Mouse (Mus musculus) forebrain, embryonic 16.5 days (tissue): ENCODE results near the gene Drc7. TPM values are rescaled to one million over a fixed set of nuclear protein-coding genes. Genes with fewer than 3 reads are reported as not detected.
A peak's percentile ranks its signal among the peaks of the same experiment; 100 is the strongest.

Experiments
- ATAC-seq: fragments of 200-750 bp; cut with Nextera tagmentation; 2 replicates; pipeline ENCODE4 v1.8.0; 2017; ENCODE audit warnings: mild to moderate bottlenecking, moderate library complexity
- H3K27ac ChIP-seq: fragments of 300-500 bp; sonication (generic); 2 replicates; pipeline ENCODE4 v1.5.1; 2014; ENCODE audit warnings: low read length, control low read depth
- H3K27me3 ChIP-seq: fragments of 300-500 bp; sonication (generic); replicated peaks from 2 replicates; pipeline ENCODE4 v1.6.1; 2014; ENCODE audit warnings: low read length; ENCODE audit not compliant: control insufficient read depth, insufficient read depth
- H3K36me3 ChIP-seq: fragments of 300-500 bp; sonication (generic); 2 replicates; pipeline ENCODE4 v1.6.1; 2014; ENCODE audit not compliant: control insufficient read depth, insufficient read depth
- H3K4me1 ChIP-seq: fragments of 300-500 bp; sonication (generic); replicated peaks from 2 replicates; pipeline ENCODE4 v1.6.1; 2014; ENCODE audit warnings: low read length; ENCODE audit not compliant: control insufficient read depth, insufficient read depth
- H3K4me2 ChIP-seq: fragments of 300-500 bp; sonication (generic); 2 replicates; pipeline ENCODE4 v1.6.1; 2014; ENCODE audit warnings: mild to moderate bottlenecking, low read length, control low read depth
- H3K4me3 ChIP-seq: fragments of 300-500 bp; sonication (generic); replicated peaks from 2 replicates; pipeline ENCODE4 v1.5.1; 2014; ENCODE audit warnings: mild to moderate bottlenecking, low read length, control low read depth
- H3K9ac ChIP-seq: fragments of 300-500 bp; sonication (generic); replicated peaks from 2 replicates; pipeline ENCODE4 v1.6.1; 2014; ENCODE audit warnings: low read depth, low read length, control low read depth
- H3K9me3 ChIP-seq: fragments of 300-500 bp; sonication (generic); 2 replicates; pipeline ENCODE4 v1.6.1; 2016; ENCODE audit warnings: low read length; ENCODE audit not compliant: control insufficient read depth
- WGBS: fragments of 180-500 bp; shearing (Covaris S2); extraction: QIAGEN DNeasy Blood & Tissue Kit; methylation state at CpG from one replicate; pipeline ENCODE4 v1.1.7; 2014; 5-methylcytosine and 5-hydroxymethylcytosine counted together
- polyA plus RNA-seq: library from polyadenylated mRNA; unstranded; fragments of >200 nt; fragmentation: Nextera tagmentation; extraction: Ambion mirVana; gene quantifications from 2 replicates; pipeline ENCODE4 v1.2.1, GENCODE M21; 2015

Drc7 gene
- polyA plus RNA-seq, 1 experiment from 2014 or later: 1.3 TPM

DNA sequence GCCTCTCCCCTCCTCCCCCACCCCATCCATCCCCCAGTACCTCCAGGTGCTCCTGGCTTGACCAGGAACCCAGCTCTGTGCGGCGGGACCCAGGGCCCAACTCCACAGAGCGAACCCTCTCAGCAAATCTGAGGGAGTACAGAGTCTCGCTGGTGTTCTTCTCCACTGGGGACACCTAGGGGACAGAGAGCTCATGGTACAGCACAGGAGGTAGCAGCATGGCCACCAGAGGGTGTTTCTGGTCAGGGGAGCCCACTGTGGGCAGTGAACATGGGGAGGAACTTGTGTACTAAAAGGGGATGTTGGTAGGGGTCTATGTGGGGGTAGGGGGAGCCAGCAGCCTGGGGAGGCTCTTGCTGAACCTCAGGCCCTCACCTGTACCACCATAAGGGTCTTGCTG lies 47.1 kb downstream of the Drc7 start:
- Histone ChIP-seq H3K4me2 (no peak overlapping the region), H3K4me3 (no peak overlapping the region), H3K9ac (no peak overlapping the region), H3K36me3 (peaks cover 13% of the 10 kb centered on the region), H3K27ac (no peak overlapping the region), H3K4me1 (no peaks in the 10 kb centered on the region), H3K27me3 (no peaks in the 10 kb centered on the region), H3K9me3 (no peaks in the 10 kb centered on the region)
- WGBS: 73% methylated on average over 4 of the region's 4 CpGs
- 0 out of 2 replicates have a peak, but pooled peaks have one; percentile 21 for ATAC-seq

DNA sequence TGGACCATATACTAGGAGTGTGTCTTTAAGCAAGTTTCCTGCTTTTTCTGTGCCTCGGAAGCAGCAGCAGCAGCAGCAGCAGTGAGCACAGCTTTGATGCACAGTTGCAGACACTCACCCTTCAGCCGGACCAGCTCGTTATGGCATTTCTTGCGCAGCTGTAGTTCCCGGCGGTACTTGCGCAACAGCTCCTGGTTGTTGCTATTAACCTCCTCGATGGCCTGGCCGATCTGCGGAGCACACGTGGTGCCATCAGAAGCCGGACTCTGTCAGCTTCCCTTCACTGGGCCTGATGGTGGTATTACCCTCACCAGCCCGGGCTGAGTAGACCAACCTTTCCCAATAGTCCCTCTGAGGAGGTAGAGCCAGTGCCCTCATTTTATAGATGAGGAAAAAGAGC lies 52.4 kb downstream of the Drc7 start:
- Histone ChIP-seq H3K4me2 (no peak overlapping the region), H3K9ac (no peak overlapping the region), H3K4me3 (no peak overlapping the region), H3K36me3 (0 out of 2 replicates have a peak, but pooled peaks cover 2% of the 10 kb centered on the region), H3K4me1 (no peaks in the 10 kb centered on the region), H3K9me3 (no peaks in the 10 kb centered on the region), H3K27ac (no peak overlapping the region), H3K27me3 (no peaks in the 10 kb centered on the region)
- no peak for ATAC-seq
- WGBS: 86% methylated on average over 13 of the region's 13 CpGs

DNA sequence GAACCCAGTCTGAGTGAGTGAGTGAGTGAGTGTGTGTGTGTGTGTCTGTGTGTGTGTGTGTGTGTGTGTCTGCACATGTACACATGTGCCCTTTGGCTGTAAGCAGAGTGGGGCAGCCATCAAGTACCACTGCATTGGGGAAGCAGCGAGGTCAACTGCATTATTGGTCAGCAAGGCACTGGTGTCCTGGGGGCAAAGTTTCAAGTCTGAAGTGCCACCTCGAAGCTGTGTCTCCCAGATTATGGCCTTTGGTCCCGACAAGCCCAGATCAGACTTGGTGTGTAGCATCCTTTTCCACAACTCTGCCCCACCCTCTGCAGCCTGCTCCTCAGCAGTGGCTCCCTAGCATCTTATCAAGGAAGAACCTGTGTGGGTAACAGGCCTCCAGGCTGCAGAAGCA lies 57.7 kb downstream of the Drc7 start:
- H3K36me3 ChIP-seq: no peaks in the 10 kb centered on the region
- no peaks in the 10 kb centered on the region for H3K27me3 ChIP-seq
- H3K4me3 ChIP-seq: no peak overlapping the region
- H3K27ac ChIP-seq: no peak overlapping the region
- no peaks in the 10 kb centered on the region for H3K9me3 ChIP-seq
- no peak overlapping the region for H3K4me2 ChIP-seq
- 90% methylated on average over 3 of the region's 3 CpGs for WGBS
- H3K9ac ChIP-seq: no peak overlapping the region
- ATAC-seq: no peak
- no peaks in the 10 kb centered on the region for H3K4me1 ChIP-seq

- Histone ChIP-seq H3K9me3 (no peaks in the 10 kb centered on the region), H3K36me3 (no peaks in the 10 kb centered on the region), H3K9ac (no peak overlapping the region), H3K27ac (no peak overlapping the region), H3K4me2 (no peak overlapping the region), H3K27me3 (no peaks in the 10 kb centered on the region), H3K4me1 (no peaks in the 10 kb centered on the region), H3K4me3 (no peak overlapping the region)
- 87% methylated on average over 4 of the region's 4 CpGs for WGBS
- ATAC-seq: no peak
These were observed 58.2 kb downstream of the Drc7 start for GRCm38 (mm10) chr8:95113108-95113507.

GRCm38 (mm10) chr8:95113750-95114149 lies 58.8 kb downstream of the Drc7 start:
- ATAC-seq: peak; percentile 59

DNA sequence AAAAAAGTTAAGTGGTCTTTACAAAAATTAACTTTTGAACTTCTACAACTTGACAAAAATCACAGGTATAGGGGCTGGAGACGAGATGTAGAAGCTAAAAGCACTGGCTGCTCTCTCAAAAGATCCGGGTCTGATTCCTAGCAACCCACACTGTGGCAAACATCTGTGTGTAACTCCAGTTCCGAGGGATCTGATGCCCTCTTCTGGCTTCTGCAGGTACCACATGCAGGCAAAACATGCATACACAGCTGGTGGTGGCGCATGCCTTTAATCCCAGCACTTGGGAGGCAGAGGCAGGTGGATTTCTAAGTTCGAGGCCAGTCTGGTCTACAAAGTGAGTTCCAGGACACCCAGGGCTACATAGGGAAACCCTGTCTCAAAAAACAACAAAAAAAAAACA lies 68.6 kb downstream of the Drc7 start:
- Histone ChIP-seq H3K4me1 (no peaks in the 10 kb centered on the region), H3K36me3 (no peaks in the 10 kb centered on the region), H3K4me3 (no peak overlapping the region), H3K4me2 (no peak overlapping the region), H3K9me3 (no peaks in the 10 kb centered on the region), H3K9ac (no peak overlapping the region), H3K27me3 (no peaks in the 10 kb centered on the region), H3K27ac (no peak overlapping the region)
- 89% methylated on average over 5 of the region's 5 CpGs for WGBS
- no peak for ATAC-seq

More at GRCm38 (mm10) chr8:95113750-95114149, 58.8 kb downstream of the Drc7 start:
- Histone ChIP-seq H3K9me3 (no peaks in the 10 kb centered on the region), H3K36me3 (no peaks in the 10 kb centered on the region), H3K4me2 (no peak overlapping the region), H3K27me3 (no peaks in the 10 kb centered on the region), H3K27ac (no peak overlapping the region), H3K4me1 (no peaks in the 10 kb centered on the region), H3K9ac (no peak overlapping the region), H3K4me3 (no peak overlapping the region)
- WGBS: 73% methylated on average over 3 of the region's 3 CpGs

DNA sequence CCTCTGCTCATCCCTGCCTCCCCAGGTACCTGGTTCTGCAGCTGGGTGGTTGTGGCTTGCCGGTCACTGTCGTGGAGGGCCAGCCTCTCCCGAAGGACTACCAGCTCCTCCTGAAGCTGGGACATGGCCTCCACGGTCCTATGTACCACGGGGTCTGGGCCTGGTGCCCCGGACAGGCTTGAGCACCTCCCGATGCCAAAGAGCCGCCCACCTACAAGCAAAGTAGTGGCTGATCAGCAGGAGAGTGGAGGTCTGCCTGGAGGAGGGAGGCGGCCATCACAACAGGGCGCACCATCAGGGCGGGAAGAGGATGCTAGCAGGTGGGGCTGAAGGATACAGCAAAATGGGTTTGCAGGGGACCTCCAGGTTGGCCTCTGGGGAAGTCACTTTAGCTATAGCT lies 71.6 kb downstream of the Drc7 start:
- no peak for ATAC-seq
- Histone ChIP-seq H3K27ac (no peak overlapping the region), H3K4me3 (no peak overlapping the region), H3K27me3 (no peaks in the 10 kb centered on the region), H3K4me2 (no peak overlapping the region), H3K9ac (no peak overlapping the region), H3K36me3 (no peaks in the 10 kb centered on the region), H3K9me3 (no peaks in the 10 kb centered on the region), H3K4me1 (no peaks in the 10 kb centered on the region)
- WGBS: 91% methylated on average over 11 of the region's 11 CpGs

DNA sequence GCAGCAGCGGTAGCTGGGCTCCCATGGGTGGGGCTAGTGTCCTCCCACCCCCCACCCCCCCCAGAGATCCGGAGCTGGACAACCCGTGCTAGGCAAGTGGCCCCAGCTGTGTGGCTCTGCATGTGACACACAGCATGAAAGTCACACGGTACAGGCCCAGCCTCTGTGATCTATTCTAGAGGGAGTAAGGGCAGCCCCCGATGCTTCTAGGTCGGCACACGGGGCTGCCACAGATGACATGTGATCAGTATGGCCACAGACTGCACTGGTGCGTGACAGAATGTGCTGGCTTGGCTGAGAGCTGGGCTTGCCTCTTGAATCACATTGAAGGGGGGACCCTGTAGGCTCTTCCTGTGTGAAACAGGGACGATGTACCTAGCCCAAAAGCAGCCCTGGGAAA lies 72.8 kb downstream of the Drc7 start:
- Histone ChIP-seq H3K27ac (no peak overlapping the region), H3K4me3 (no peak overlapping the region), H3K36me3 (no peaks in the 10 kb centered on the region), H3K4me1 (no peaks in the 10 kb centered on the region), H3K27me3 (no peaks in the 10 kb centered on the region), H3K9me3 (no peaks in the 10 kb centered on the region), H3K9ac (no peak overlapping the region), H3K4me2 (no peak overlapping the region)
- ATAC-seq: no peak
- WGBS: 76% methylated on average over 9 of the region's 9 CpGs
